Mouse (Mus musculus): ENCODE measurements around the gene Csrnp1.

Csrnp1 gene

DNA sequence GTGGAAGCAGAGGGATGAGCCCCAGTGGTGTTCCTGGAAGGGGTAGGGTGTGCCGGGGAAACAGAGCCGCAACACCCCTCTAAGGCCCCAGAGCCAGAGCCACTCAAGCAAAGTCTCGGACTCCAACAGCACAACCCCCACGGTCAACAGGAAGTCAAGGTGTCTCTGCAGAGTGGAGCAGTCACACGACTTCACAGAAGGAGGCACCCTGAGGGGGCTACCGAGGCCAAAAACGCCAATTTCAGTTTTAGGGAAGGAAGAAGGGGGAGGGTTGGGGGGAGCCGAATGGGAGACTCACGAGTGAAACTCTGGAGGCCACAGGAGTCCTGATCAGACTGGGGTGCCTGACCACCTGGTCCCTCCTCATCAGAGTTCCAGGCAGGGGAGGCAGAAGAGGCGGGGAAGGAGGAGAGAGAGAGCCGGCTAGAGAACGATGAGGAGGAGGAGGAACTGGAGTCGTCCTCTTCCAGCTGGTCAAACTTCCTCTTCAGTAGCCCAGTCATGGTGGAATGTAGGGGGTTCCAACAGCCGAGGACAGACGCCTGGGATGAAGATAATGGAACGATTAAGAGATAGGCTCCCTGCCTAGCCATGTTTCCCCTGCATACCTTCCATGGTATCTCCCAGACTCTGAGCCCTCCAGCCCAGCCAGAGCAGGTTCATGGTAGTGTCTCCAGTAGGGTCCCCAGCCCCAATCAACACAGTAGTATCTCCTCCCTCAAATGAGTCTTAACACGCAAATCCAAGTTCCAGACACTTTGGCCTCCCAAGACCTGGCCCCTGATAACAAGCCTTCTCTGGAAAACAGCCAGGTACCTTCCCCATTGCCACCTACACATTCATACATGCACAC lies 7.5 kb downstream of the Csrnp1 start:
- no peak for DNase-seq

- DNase-seq: no peak
These were observed 9.2 kb downstream of the Csrnp1 start for GRCm38 (mm10) chr9:119975286-119975685.

DNA sequence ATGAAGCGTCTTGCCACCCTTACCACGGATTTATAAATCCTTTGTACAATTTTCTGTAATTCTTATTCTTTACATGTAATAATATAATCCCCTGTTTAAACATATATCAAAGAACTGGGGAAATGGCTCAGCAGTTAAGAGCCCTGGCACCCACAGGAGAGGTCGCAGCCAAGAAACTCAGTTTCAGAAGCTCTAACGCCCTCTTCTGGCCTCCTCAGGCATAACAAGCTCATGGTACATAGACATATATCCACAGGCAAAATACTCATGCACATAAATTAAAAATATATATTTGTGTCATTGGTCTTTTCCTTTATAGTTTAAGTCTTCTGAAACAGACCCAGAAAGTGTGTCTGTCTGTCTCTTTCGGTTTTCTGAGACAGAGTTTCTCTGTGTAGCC lies 9.8 kb downstream of the Csrnp1 start:
- peak in 1 of 2 experiments; percentile 58 for DNase-seq

DNA sequence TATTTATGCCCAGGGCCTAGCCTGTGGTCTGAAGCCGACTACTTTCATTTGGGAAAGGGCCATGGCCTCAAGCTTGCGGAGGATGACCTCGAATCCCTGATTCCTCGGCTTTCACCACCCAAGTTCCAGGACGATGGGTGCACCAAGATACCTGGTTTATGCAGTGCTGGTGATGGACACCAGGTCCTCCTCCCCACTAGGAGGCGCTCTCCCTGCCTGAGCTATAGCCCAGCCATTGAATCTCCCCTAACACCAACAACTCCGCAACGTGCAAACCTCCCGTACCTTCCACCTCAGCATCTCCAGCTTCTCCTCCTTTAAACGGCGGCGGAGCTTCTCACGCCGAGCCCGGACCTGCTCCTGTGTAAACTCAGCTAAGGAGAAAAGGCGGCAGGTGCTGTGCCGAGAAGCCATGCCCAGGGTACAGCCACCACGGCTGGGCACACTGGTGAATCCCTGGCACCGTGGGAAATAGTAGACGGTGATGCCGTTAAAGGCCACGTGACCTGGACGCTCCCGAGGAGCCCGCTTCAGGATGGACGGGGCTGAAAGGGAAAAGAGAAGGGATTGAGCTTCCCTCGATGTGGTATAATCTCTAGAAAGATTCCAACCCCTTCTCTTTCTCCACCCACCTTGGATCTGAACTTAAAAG lies 10.5 kb downstream of the Csrnp1 start:
- DNase-seq: peak; percentile 52 to 77

DNA sequence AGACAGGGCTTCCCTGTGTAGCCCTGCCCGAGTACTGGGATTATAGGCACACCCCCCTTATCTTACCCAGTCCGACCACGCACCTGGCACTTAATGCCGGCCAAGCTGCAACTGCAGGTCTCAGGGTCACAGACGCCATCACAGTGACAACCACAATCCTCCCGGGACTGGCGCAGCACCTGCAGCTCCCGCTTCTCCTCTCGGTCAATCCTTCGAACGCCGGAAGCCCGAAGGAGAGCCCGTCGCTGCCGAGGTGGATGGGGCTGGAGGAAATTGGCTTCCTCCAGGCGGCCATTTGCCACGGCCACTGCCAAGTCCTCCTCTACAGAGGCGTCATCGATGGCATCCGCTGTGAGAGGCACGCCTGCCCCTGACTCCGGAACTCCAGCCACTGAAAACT lies 11.2 kb downstream of the Csrnp1 start:
- peak; percentile 60 to 74 for DNase-seq

DNA sequence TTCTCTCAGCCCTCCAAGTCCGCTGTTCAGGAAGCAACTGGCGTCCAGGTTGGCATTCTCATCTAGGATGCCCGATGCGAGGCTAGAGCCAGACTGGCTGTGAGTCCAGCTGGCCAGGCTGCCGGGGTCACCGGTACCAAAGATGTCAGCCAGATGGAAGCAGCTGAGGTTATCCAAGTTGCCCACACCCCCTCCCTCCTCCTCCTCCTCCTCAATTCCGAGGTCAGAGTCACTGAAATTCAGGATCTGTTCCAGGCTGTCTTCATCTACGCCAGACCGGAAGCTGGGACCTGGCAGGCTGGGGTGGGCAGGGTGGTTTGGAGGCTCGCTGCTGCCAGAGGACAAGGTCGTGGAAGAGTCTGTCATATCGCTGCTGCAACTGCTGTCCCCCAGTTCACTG lies 11.9 kb downstream of the Csrnp1 start:
- peak; percentile 77 to 81 for DNase-seq

DNA sequence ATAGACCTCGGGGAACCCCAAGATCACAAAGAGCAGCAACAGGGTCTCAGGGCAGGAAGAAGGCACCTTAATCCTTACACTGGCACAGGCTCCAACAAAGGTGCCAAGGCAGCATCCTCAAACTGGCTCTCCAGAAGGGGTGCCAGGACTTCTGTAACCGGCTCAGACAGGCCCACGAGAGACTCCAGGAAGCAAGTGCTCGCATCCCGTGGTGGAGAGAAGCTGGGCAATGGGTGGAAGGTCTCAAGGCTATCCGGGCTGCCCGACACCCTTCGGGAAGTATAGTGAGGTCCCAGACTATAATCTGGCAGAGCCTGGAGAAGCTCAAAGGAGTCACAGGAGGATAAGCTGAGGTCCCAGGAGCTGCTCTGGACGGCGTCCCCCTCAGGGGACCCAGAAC lies 12.3 kb downstream of the Csrnp1 start:
- DNase-seq: peak; percentile 52 to 54

- peak; percentile 93 to 96 for DNase-seq
These were observed 13.4 kb downstream of the Csrnp1 start for GRCm38 (mm10) chr9:119970763-119971656.

- peak; percentile 78 to 90 for DNase-seq
These were observed 14.2 kb downstream of the Csrnp1 start for GRCm38 (mm10) chr9:119970221-119970620.

- DNase-seq: no peak
These were observed 14.6 kb downstream of the Csrnp1 start for GRCm38 (mm10) chr9:119969811-119970210.

DNA sequence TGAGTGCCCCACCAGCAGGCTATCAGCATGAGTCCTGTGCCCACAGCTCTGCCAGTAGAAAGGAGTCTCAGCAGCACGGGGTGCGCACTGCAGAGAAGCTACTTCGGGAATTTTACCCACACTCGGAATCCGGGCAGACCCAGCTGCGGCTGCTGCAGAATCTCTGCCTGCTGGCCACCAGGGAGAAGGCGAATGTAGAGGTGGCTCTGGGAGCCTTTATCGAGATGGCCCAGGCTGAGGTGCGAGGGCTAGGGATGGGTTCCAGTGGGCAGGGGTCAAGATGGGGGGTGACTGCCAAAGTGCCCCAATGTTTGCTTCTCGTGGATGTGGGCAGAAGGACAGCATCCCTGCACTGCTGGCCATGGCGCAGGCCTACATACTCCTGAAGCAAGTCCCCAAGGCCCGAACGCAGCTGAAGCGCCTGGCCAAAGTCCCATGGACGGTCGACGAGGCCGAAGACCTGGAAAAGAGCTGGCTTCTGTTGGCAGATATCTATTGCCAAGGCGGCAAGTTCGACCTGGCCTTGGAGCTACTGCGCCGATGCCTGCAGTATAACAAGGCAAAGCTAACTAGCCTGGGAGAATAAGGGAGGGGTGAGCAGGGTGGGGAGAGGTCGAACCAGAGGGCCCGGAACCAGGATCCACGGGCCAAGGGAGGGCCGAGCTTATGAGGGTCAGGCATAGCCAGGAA lies 18.1 kb downstream of the Csrnp1 start:
- peak; percentile 36 to 50 for DNase-seq

DNA sequence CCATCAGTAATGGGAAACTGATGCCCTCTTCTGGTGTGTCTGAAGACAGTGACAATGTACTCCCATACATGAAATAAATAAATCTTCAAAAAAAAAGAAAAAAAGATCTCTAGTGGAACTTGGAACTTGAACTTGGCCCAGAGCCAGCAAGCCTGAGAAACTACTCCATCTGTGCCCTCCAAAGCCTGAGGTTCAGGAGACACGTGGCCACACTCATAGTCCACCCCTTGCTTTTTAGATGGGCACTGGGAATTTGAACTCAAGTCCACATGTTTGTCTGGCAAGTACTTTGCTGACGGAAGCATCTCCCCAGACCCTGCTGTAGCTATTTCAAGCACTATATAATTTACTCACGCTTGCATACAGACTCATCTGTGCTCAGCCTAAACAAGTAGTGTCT lies 19.3 kb downstream of the Csrnp1 start:
- DNase-seq: peak in 1 of 2 experiments; percentile 53

DNA sequence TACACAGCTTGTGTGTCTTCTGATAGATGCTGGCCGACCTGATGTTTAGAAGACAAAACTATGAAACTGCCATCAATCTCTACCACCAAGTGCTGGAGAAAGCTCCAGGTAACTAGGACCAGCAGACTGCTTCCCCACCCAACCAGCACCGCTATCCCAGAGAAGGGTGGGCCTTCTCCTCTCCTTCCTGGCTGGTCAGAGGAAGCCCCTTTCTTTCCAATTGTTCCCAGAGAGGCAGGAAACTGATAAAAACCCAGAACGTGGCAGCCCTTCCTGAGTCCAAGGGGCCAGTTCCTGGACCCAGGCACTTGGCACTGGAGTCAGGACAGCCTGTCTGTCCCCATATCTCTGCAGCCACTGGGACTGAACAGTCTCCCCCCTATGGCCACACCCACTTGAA lies 20.3 kb downstream of the Csrnp1 start:
- DNase-seq: no peak

DNA sequence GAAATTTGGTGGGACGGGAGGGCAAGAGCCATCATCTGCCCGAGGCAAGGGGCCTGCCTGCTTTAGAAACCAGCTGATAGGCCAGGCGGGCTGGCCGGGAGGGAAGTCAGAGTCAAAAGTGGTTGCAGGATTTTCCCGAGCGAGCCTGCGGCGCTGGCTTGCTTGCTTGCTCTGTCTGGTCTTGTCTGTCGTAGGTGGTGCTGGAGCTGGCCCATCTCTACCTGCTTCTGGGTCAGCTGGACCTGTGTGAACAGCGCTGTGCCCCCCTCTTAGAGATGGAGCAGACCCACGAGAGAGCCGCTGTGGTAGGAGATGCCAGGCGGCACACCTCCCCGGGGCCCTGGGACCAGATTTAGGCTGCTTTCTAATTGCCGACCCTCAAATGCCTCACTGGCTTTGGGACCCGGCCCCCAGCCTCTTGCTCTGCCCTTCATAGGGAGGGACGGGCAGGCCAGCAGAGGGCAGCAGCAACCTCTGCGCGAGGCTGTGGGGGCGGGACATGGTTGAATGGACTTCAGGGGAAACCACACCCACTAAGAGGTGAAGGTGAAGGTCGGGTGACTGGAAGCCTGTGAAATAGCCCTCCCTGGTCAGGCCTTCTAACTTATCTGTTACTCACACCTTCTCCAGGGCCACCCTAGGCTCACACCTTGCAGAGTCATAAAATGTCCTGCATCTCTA lies 21.3 kb downstream of the Csrnp1 start:
- DNase-seq: peak; percentile 65 to 78

DNA sequence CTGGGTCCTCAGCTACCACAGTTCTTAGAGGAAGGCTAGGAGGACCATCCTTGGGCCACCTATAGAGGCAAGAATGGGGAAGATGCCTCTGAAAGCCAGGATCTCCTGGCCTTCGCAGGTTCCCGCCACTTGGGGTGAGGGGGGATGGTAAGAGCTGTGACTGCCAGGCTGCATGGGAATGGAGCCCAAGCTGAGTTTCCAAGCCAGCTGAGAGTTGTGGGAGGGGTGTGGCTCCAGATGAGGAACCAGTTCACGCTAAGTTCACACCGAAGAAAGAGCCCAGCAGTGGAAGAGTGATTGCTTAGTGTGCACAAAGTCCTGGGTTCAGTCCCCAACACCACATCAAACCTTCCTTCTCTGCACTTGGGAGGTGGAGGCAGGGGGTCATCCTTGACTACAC lies 22.2 kb downstream of the Csrnp1 start:
- DNase-seq: no peak

- no peak for DNase-seq
These were observed 25.6 kb downstream of the Csrnp1 start for GRCm38 (mm10) chr9:119958835-119959234.

DNA sequence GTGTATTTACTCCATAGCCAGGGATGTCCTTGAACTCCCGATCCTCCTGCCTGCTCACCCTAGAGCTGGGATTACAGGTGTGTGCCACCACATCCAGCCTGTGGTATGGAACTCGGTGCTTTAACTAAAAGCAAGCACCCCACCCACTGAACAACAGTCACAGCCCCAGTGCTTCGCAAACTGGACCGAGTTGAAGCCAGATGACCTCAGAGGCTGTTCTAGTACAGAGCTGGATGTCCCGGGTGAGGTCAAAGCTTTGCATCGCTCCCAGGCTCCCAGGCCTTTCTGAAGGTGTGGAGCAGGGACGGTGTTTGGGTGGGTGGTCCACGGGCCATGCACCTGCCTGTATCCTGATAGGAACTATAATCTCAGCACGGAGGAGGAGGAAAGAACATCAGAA lies 33.1 kb downstream of the Csrnp1 start:
- no peak for DNase-seq

GRCm38 (mm10) chr9:119950434-119950833 lies 34.0 kb downstream of the Csrnp1 start:
- no peak for DNase-seq

DNA sequence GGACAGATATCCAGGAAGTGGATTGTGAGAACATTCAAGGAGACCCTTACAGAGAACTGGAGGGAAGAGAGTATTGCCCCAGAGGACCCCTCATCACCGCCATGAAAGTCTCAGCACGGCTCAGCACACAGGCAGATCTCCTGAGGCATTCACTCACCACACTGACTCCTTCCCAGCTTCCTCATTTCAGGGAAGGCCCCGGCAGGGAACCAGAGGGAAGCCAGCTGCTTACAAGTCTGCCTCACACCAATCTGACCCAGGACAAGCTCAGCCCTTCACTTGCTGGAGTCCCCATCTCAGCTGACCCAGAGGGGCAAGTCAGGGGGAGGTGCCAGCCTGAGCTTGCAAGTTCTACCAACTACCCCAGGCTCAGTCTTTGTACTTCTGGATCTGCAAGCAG lies 35.7 kb downstream of the Csrnp1 start:
- DNase-seq: no peak

DNA sequence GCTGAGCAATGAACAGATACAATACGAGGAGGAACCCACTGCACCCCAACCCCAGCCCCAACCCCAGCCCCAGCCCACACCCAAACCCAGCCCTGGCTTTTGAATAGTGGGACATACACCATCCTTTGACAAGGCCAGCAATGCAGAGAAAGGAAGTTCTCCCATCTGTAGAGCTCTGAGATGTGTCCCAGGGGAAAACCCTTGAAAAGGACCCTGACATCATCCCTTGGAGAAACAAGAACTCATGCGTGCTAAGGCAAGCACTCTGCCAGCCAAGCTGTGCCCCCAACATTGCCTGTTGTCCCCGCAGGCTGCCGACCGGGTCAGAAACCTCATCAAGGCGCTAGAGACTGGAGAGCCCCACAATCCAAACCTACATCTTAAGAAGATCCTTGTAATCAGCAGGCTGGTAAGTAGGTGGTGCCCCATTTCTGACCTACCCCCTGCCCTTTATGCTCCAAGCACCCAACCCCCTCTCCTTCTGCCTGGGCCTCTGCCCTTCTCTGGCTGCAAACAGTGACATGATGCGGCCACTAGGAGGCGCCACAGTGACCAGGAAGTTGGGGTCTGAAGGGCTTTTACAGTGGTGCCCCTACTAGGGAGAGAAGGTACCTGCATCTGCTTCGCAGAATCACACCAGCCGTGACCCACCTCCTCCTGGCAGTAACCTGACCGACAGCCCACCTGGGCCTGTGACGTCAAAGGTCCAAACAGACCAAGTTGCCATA lies 39.1 kb downstream of the Csrnp1 start:
- DNase-seq: peak in 1 of 2 experiments; percentile 56

GRCm38 (mm10) chr9:119943326-119943725 lies 41.1 kb downstream of the Csrnp1 start:
- no peak for DNase-seq
